Mouse (Mus musculus): ENCODE results near the gene Gins2. TPM values are rescaled to one million over a fixed set of nuclear protein-coding genes. Genes with fewer than 3 reads are reported as not detected.

The Gins2 gene
- total and polyA plus RNA-seq, 2 experiments from 2014 or later, result 5.3 to 9.6 TPM

GRCm38 (mm10) chr8:120630848-120631247, 41.7 kb upstream of the Gins2 start:
- no peak for TF ChIP-seq CTCF (IDR thresholded peaks at IDR 0.05; ENCODE audit: low read depth)
- Histone ChIP-seq H3K27me3 (ENCODE audit: insufficient read depth, low read length) (no peaks in the 10 kb centered on the region), H3K27ac (ENCODE audit: low read depth, low read length) (no peak overlapping the region), H3K36me3 (ENCODE audit: insufficient read depth) (no peaks in the 10 kb centered on the region), H3K4me3 (ENCODE audit: low read depth, low read length) (no peak overlapping the region), H3K9me3 (ENCODE audit: low read length) (no peaks in the 10 kb centered on the region), H3K9ac (no peak overlapping the region), H3K4me1 (ENCODE audit: insufficient read depth) (0 out of 2 replicates have a peak, but pooled peaks cover 3% of the 10 kb centered on the region), H3K4me2 (ENCODE audit: low read depth) (no peak overlapping the region)
- ATAC-seq (no peak), DNase-seq (no peak)
- WGBS, result 59% methylated on average over 6 of the region's 6 CpGs

GRCm38 (mm10) chr8:120630031-120630430, 40.9 kb upstream of the Gins2 start:
- ATAC-seq (no peak), DNase-seq (no peak)
- Histone ChIP-seq H3K27ac (ENCODE audit: low read depth, low read length) (no peak overlapping the region), H3K4me3 (ENCODE audit: low read depth, low read length) (no peak overlapping the region), H3K9me3 (ENCODE audit: low read length) (no peaks in the 10 kb centered on the region), H3K9ac (no peak overlapping the region), H3K36me3 (ENCODE audit: insufficient read depth) (no peaks in the 10 kb centered on the region), H3K4me1 (ENCODE audit: insufficient read depth) (0 out of 2 replicates have a peak, but pooled peaks cover 3% of the 10 kb centered on the region), H3K4me2 (ENCODE audit: low read depth) (no peak overlapping the region), H3K27me3 (ENCODE audit: insufficient read depth, low read length) (no peaks in the 10 kb centered on the region)
- WGBS, result 46% methylated on average over 5 of the region's 5 CpGs
- TF ChIP-seq CTCF (IDR thresholded peaks at IDR 0.05; ENCODE audit: low read depth), result no peak

GRCm38 (mm10) chr8:120627298-120627697, 38.2 kb upstream of the Gins2 start:
- ATAC-seq, result peak; percentile 71
- Histone ChIP-seq H3K9ac (no peak overlapping the region), H3K27ac (ENCODE audit: low read depth, low read length) (no peak overlapping the region), H3K9me3 (ENCODE audit: low read length) (no peaks in the 10 kb centered on the region), H3K4me3 (ENCODE audit: low read depth, low read length) (no peak overlapping the region), H3K4me2 (ENCODE audit: low read depth) (no peak overlapping the region), H3K27me3 (ENCODE audit: insufficient read depth, low read length) (no peaks in the 10 kb centered on the region), H3K36me3 (ENCODE audit: insufficient read depth) (no peaks in the 10 kb centered on the region), H3K4me1 (ENCODE audit: insufficient read depth) (no peaks in the 10 kb centered on the region)
- no peak for DNase-seq
- no peak for TF ChIP-seq CTCF (IDR thresholded peaks at IDR 0.05; ENCODE audit: low read depth)
- 74% methylated on average over 5 of the region's 5 CpGs for WGBS

GRCm38 (mm10) chr8:120626461-120626860, 37.4 kb upstream of the Gins2 start:
- Histone ChIP-seq H3K9me3 (ENCODE audit: low read length) (no peaks in the 10 kb centered on the region), H3K27ac (ENCODE audit: low read depth, low read length) (no peak overlapping the region), H3K9ac (no peak overlapping the region), H3K36me3 (ENCODE audit: insufficient read depth) (no peaks in the 10 kb centered on the region), H3K4me3 (ENCODE audit: low read depth, low read length) (no peak overlapping the region), H3K4me1 (ENCODE audit: insufficient read depth) (no peaks in the 10 kb centered on the region), H3K27me3 (ENCODE audit: insufficient read depth, low read length) (no peaks in the 10 kb centered on the region), H3K4me2 (ENCODE audit: low read depth) (no peak overlapping the region)
- 69% methylated on average over 11 of the region's 11 CpGs for WGBS
- no peak for TF ChIP-seq CTCF (IDR thresholded peaks at IDR 0.05; ENCODE audit: low read depth)
- no peak for ATAC-seq
- no peak for DNase-seq

- no peak overlapping the region for H3K4me3 ChIP-seq (ENCODE audit: low read depth, low read length)
- ATAC-seq, result no peak
- no peak for TF ChIP-seq CTCF (IDR thresholded peaks at IDR 0.05; ENCODE audit: low read depth)
- no peak overlapping the region for H3K4me2 ChIP-seq (ENCODE audit: low read depth)
- no peaks in the 10 kb centered on the region for H3K4me1 ChIP-seq (ENCODE audit: insufficient read depth)
- WGBS, result 33% methylated on average over 2 of the region's 2 CpGs
- H3K27me3 ChIP-seq (ENCODE audit: insufficient read depth, low read length), result no peaks in the 10 kb centered on the region
- H3K27ac ChIP-seq (ENCODE audit: low read depth, low read length), result no peak overlapping the region
- no peaks in the 10 kb centered on the region for H3K9me3 ChIP-seq (ENCODE audit: low read length)
- DNase-seq, result no peak
- H3K9ac ChIP-seq, result no peak overlapping the region
- H3K36me3 ChIP-seq (ENCODE audit: insufficient read depth), result no peaks in the 10 kb centered on the region
These were observed 34.5 kb upstream of the Gins2 start for GRCm38 (mm10) chr8:120623608-120624007.

- H3K4me1 ChIP-seq (ENCODE audit: insufficient read depth), result 0 out of 2 replicates have a peak, but pooled peaks cover 4% of the 10 kb centered on the region
- no peak overlapping the region for H3K9ac ChIP-seq
- no peak overlapping the region for H3K4me3 ChIP-seq (ENCODE audit: low read depth, low read length)
- no peak for DNase-seq
- no peaks in the 10 kb centered on the region for H3K36me3 ChIP-seq (ENCODE audit: insufficient read depth)
- H3K27me3 ChIP-seq (ENCODE audit: insufficient read depth, low read length), result no peaks in the 10 kb centered on the region
- H3K9me3 ChIP-seq (ENCODE audit: low read length), result no peaks in the 10 kb centered on the region
- no peak for TF ChIP-seq CTCF (IDR thresholded peaks at IDR 0.05; ENCODE audit: low read depth)
- WGBS, result 72% methylated on average over 14 of the region's 14 CpGs
- ATAC-seq, result no peak
- no peak overlapping the region; the same call in 1 of the 2 replicates for H3K27ac ChIP-seq (ENCODE audit: low read depth, low read length)
- H3K4me2 ChIP-seq (ENCODE audit: low read depth), result no peak overlapping the region
These were observed 33.1 kb upstream of the Gins2 start for GRCm38 (mm10) chr8:120622161-120622560.

- 57% methylated on average over 7 of the region's 7 CpGs for WGBS
- no peaks in the 10 kb centered on the region for H3K9me3 ChIP-seq (ENCODE audit: low read length)
- no peak overlapping the region for H3K9ac ChIP-seq
- ATAC-seq (no peak), DNase-seq (no peak)
- H3K4me3 ChIP-seq (ENCODE audit: low read depth, low read length), result no peak overlapping the region
- no peak overlapping the region for H3K27ac ChIP-seq (ENCODE audit: low read depth, low read length)
- H3K36me3 ChIP-seq (ENCODE audit: insufficient read depth), result no peaks in the 10 kb centered on the region
- no peak for TF ChIP-seq CTCF (IDR thresholded peaks at IDR 0.05; ENCODE audit: low read depth)
- no peaks in the 10 kb centered on the region for H3K27me3 ChIP-seq (ENCODE audit: insufficient read depth, low read length)
- no peak overlapping the region for H3K4me2 ChIP-seq (ENCODE audit: low read depth)
- 0 out of 2 replicates have a peak, but pooled peaks cover 4% of the 10 kb centered on the region for H3K4me1 ChIP-seq (ENCODE audit: insufficient read depth)
These were observed 31.3 kb upstream of the Gins2 start for GRCm38 (mm10) chr8:120620441-120620840.
